Mouse (Mus musculus): ENCODE data around the gene Plac1.

The Plac1 gene

DNA sequence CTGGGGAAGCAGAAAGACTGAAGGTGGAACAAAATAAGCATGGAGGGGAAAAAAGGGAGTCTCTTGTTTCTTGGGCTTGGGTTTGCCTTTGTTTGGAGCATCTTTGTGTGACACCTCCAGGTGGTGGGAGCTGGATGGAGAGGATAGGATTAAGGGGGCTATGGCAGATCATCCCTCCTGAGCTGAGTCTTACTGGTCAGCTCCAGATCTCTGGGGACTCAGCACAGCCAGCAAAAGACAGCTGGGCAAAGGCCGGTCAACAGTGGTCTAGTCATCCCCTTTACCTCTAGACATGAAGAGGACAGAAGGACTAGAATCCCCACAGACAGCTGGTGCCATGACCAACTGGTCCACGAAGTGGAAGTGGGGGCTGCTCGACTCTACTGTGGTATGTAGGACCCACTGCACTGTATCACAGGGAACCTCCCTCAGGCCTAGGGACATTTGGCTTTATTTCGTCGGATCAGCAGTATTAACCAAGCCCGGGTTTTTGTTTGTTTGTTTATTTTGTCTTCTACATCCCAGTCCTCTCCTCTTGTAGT is 113.3 kb downstream of the Plac1 start:
- in situ Hi-C loops (cut with MboI; ENCODE audit: low pct_unique_long_range_greater_than_20kb in 1 of 2, low sequenced_read_pairs in 2 of 2, unreplicated experiment in 1 of 2), result no loop called here

DNA sequence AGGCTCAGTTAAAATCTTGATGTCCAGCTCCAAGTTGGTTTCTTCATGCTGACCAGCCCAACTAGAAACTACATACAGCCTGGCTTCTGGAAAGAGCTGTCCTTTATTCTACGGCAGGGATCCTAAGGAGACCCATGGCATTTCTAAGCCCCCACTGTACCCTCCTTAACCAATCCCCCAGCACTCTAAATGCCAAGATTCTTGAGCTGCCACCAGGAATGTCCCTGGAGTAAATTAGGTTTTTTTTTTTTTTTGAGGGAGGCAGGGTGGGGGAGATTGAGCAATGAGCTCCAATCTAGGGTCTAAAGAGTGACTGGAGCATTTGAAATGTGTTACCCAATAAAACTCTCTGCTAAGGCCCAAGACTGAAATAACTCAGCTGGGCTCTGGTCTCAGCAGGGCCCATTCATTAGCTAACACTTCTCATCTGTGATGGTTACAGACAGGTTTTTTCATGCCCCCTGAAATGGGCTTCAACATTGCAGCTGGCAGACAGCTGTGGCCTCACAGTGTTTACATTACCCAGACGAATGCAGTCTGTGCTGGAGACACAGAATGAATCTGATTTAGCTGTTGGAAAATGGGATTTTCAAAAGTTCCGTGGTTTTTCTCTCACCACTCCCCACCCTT is 114.0 kb downstream of the Plac1 start:
- in situ Hi-C loops (cut with MboI; ENCODE audit: low pct_unique_long_range_greater_than_20kb in 1 of 2, low sequenced_read_pairs in 2 of 2, unreplicated experiment in 1 of 2), result no loop called here

- in situ Hi-C loops (cut with MboI; ENCODE audit: low pct_unique_long_range_greater_than_20kb in 1 of 2, low sequenced_read_pairs in 2 of 2, unreplicated experiment in 1 of 2), result no loop called here
Observed at GRCm38 (mm10) chrX:53123562-53123961, 116.3 kb downstream of the Plac1 start.

- in situ Hi-C loops (cut with MboI; ENCODE audit: low pct_unique_long_range_greater_than_20kb in 1 of 2, low sequenced_read_pairs in 2 of 2, unreplicated experiment in 1 of 2), result no loop called here
Observed at GRCm38 (mm10) chrX:53118631-53119030, 121.3 kb downstream of the Plac1 start.

- in situ Hi-C loops (cut with MboI; ENCODE audit: low pct_unique_long_range_greater_than_20kb in 1 of 2, low sequenced_read_pairs in 2 of 2, unreplicated experiment in 1 of 2), result no loop called here
Observed at GRCm38 (mm10) chrX:53118019-53118418, 121.9 kb downstream of the Plac1 start.

DNA sequence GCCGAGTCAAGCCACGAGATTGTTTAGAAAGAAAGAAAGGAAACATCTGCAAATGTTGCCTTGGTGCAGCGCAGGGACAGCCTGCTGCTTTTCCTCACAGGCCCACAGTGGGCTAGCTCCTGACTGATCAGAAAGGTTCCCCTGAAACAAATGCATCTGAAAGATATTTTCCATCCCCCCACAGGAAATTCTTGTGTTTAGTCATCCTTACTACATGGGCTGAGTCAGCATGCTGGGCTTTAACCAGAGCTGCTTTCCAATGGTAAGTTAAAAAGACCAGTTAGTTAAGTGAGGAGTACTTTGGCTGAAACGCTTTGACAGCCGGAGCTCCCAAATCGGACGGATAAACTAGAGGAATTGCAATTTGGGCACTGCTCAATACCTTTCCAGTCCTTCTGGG is 124.9 kb downstream of the Plac1 start:
- in situ Hi-C loops (cut with MboI; ENCODE audit: low pct_unique_long_range_greater_than_20kb in 1 of 2, low sequenced_read_pairs in 2 of 2, unreplicated experiment in 1 of 2), result no loop called here

- in situ Hi-C loops (cut with MboI; ENCODE audit: low pct_unique_long_range_greater_than_20kb in 1 of 2, low sequenced_read_pairs in 2 of 2, unreplicated experiment in 1 of 2), result no loop called here
Observed at GRCm38 (mm10) chrX:53110142-53110541, 129.8 kb downstream of the Plac1 start.

GRCm38 (mm10) chrX:53107127-53107526 is 132.8 kb downstream of the Plac1 start:
- in situ Hi-C loops (cut with MboI; ENCODE audit: low pct_unique_long_range_greater_than_20kb in 1 of 2, low sequenced_read_pairs in 2 of 2, unreplicated experiment in 1 of 2), result no loop called here

DNA sequence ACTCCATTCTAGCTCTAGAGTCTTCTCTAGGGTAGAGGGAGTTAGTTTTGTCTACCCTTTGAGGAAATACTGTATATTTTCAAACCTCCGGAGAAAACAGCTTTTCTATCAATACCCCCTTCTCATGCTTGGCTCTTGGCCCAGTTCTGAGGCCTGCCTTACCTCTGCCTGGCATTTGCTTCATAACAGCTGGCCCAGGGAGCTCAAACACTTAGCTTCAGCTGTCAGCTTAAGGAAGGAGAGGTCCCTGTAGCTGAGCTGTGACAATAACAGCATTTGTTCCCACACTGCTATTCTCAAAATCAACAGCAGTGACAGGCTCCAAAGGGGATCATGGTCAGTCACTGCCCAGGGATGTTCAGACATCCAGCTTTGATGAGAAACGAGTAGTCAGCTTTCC is 138.7 kb downstream of the Plac1 start:
- in situ Hi-C loops (cut with MboI; ENCODE audit: low pct_unique_long_range_greater_than_20kb in 1 of 2, low sequenced_read_pairs in 2 of 2, unreplicated experiment in 1 of 2), result no loop called here

GRCm38 (mm10) chrX:53099951-53100350 is 140.0 kb downstream of the Plac1 start:
- in situ Hi-C loops (cut with MboI; ENCODE audit: low pct_unique_long_range_greater_than_20kb in 1 of 2, low sequenced_read_pairs in 2 of 2, unreplicated experiment in 1 of 2), result no loop called here

DNA sequence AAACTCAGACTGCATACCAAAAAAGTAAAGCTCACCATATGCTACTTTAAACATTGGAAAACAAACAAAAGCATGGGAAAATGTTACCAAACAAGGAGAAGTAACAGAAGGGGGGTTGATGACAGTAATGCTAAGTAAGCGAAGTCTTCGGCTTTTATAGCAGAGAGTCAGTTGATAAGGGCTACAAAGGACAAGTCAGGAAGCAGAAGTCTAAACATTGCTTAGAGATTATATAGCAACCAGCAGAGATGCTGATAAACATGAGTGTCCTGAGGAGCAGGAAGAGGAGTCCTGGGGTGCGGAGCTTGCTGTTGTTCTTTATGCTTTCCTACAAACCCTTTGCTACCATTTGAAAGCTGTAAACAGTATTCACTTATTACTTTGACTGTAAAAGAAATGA is 140.6 kb downstream of the Plac1 start:
- in situ Hi-C loops (cut with MboI; ENCODE audit: low pct_unique_long_range_greater_than_20kb in 1 of 2, low sequenced_read_pairs in 2 of 2, unreplicated experiment in 1 of 2), result no loop called here

- in situ Hi-C loops (cut with MboI; ENCODE audit: low pct_unique_long_range_greater_than_20kb in 1 of 2, low sequenced_read_pairs in 2 of 2, unreplicated experiment in 1 of 2), result no loop called here
Observed at GRCm38 (mm10) chrX:53098293-53098692, 141.6 kb downstream of the Plac1 start.

DNA sequence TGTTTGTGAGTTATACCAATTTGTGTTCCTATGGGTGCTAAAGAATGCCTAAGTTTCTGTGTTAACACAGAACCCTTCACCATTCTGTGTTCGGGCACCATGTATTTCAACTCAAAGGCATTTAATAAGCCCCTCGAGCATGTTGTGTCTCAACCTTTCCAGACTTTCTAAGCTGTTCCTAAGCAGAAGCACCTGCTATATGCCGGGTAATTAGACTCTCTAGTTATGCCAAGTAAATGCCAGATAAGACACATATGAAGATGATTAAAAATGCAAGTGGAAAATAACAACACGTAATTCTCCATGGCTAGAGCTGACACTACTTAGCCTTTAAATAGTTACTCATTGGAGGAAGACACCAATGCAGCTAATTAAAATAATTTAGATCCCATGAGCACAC is 142.1 kb downstream of the Plac1 start:
- in situ Hi-C loops (cut with MboI; ENCODE audit: low pct_unique_long_range_greater_than_20kb in 1 of 2, low sequenced_read_pairs in 2 of 2, unreplicated experiment in 1 of 2), result no loop called here

DNA sequence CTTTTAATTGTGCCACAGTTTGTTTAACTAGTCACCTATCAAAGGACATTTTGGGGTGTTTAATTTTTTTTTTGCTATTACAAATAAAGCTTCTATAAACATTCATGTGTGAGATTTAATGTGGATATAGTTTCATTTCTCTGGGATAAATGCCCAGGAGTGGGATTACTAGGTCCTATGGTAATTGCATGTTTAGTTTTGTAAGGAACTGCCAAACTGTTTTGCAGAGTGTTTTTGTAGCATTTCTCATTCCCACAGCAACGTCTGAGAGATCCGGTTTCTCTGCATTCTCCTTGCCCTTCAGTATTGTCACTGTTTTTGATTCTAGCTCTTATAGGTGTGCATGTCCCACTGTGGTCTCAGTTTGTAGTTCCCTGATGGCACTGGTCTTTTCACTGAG is 146.5 kb downstream of the Plac1 start:
- in situ Hi-C loops (cut with MboI; ENCODE audit: low pct_unique_long_range_greater_than_20kb in 1 of 2, low sequenced_read_pairs in 2 of 2, unreplicated experiment in 1 of 2), result no loop called here

DNA sequence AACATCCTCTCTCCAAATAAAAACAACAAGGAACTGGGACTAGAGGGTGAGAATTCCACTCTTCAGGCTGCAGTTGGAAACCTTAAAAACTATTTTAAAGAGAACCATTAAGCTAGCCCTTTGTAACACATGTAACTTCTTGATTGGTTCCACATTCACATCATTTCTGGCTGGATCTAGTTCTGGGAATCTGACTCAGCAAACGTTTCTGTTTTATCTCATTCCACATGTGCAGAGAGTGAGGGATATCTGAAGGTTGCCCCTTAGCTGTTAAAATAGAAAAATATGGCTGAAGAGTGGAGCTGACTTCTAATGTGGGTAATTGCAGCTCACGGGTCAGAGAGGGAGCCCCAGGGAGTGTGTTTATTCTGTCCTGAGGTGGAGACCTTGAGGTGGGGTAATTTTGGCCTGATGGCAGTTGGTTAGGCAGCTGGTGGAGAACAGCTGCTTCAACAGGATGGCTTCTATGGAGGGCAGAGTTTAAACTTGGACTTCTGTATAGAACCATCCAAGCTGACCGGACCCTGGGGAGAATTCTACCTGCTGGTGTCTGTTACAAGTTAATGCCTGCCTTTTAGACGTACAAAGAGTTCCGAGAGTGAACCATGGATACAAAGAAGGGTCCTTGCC is 151.1 kb downstream of the Plac1 start:
- in situ Hi-C loops (cut with MboI; ENCODE audit: low pct_unique_long_range_greater_than_20kb in 1 of 2, low sequenced_read_pairs in 2 of 2, unreplicated experiment in 1 of 2), result no loop called here

GRCm38 (mm10) chrX:53087202-53087601 is 152.7 kb downstream of the Plac1 start:
- in situ Hi-C loops (cut with MboI; ENCODE audit: low pct_unique_long_range_greater_than_20kb in 1 of 2, low sequenced_read_pairs in 2 of 2, unreplicated experiment in 1 of 2), result no loop called here

GRCm38 (mm10) chrX:53085559-53085958 is 154.4 kb downstream of the Plac1 start:
- in situ Hi-C loops (cut with MboI; ENCODE audit: low pct_unique_long_range_greater_than_20kb in 1 of 2, low sequenced_read_pairs in 2 of 2, unreplicated experiment in 1 of 2), result no loop called here

DNA sequence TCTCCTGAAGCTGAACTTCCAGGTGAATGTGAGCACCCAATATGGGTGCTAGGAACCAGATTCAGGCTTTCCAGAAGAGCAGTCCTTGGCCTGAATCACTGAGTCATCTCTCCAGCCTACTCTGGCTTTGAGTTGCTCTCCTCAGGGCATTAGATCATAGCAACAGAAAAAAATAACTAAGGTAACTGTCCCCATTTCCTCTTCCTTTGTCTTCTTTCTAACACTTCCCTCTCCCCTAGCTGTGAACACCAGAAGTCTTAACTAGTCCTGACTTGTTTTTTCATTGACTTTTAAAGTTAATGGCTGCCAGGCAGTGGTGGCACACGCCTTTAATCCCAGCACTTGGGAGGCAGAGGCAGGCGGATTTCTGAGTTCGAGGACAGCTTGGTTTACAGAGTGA is 175.5 kb downstream of the Plac1 start:
- in situ Hi-C loops (cut with MboI; ENCODE audit: low pct_unique_long_range_greater_than_20kb in 1 of 2, low sequenced_read_pairs in 2 of 2, unreplicated experiment in 1 of 2), result no loop called here

DNA sequence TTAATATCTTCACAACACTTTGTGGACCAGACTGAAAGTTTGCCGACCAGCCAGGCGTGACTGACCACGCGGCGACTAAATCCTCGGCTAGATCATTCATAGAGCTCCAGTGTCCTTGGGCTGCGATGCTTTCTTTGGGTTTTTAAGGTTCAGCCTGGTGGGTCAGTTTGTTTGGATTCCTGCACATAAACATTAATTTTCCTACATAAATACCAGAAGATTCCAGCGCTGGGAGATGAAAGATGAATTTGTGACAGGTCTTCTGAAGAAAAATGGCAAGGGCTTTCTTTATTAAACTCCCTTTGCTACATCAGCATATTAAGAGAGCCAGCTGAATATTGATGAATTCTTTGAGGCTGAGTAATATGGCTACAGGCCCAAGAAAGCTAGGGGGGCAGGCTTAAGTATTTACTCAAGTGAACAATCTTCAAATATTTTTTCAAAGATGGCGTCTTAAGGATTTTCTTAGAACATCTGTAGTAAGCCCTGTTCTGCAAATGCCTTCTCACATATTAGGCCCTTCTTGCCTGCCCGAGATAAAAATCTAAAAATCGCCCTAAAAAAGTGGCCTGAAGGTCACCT is 180.4 kb downstream of the Plac1 start:
- in situ Hi-C loops (cut with MboI; ENCODE audit: low pct_unique_long_range_greater_than_20kb in 1 of 2, low sequenced_read_pairs in 2 of 2, unreplicated experiment in 1 of 2), result no loop called here

All from mouse embryonic stem cell (cell line).